Comparison of ENCODE assay signal across 13 mouse cellular contexts in the genomic region with DNA sequence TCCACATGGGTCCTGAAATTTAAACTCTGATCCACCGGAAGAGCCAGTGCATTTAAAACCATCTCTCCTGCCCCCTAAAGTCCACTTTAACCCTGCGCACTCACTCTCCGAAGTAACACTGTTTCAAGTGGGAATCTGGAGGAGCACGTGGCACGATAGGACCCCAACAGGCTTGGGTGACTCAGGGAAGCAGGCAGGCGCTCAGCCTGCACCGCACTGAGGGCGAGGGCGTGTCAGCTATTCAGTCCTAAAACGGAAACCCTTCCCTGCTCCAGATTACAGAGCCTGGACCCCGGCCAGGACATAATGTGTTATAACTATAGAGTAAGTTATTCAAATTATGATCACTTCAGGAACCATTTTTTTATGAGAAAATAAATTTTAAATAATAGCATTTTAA. TPM values are rescaled to one million over a fixed set of nuclear protein-coding genes. Genes with fewer than 3 reads are reported as not detected.
DNase-seq lines count a peak whose midpoint lies in the region; ATAC-seq and TF ChIP-seq lines count a peak whose summit lies in the region.
"Had no signal": no experiment of that assay in that cellular context is flagged by ENCODE, and none has a peak within 500 bp of the region (broad histone marks: within the 10 kb centered on the region; RNA-seq: fewer than 3 reads in every experiment).

No protein-coding gene starts in this region.

- no peak for TF ChIP-seq CTCF in lung, adult 2 months (IDR thresholded peaks at IDR 0.05; ENCODE audit: insufficient read depth, low read length)

- no peak overlapping the region for H3K4me3 ChIP-seq in lung, adult 2 months (replicated peaks; ENCODE audit: extremely low read depth, low read depth, low read length)
- H3K4me3 ChIP-seq: heart, embryonic 13.5 days; midbrain, embryonic 13.5 days had no signal

- WGBS in lung, adult 2 months = 33% methylated on average over 11 of the region's 11 CpGs

- no peak for TF ChIP-seq POLR2A in lung, adult 2 months (IDR thresholded peaks at IDR 0.05; ENCODE audit: borderline replicate concordance, extremely low read depth, low read depth, low read length)

- DNase-seq in lung, adult 18-20 months = peak; percentile 48 to 71
- no peak for DNase-seq in lung, adult 2 months
- peak; percentile 60 to 62 for DNase-seq in heart, adult 9 months (ENCODE audit: low spot score in 2 of 2)
- peak; percentile 60 for DNase-seq in kidney, postnatal 14 days
- DNase-seq in spleen, postnatal 4 days (ENCODE audit: low spot score in 2 of 2) = no peak
- DNase-seq in spleen, postnatal 10 days (ENCODE audit: low spot score in 2 of 2) = no peak
- DNase-seq in embryo, embryonic 11 days = no peak
- DNase-seq: cerebellum, adult 9-11 months; thymus, postnatal 36 days had no signal

- H3K4me1 ChIP-seq in lung, adult 2 months (ENCODE audit: control insufficient read depth, insufficient read depth, low read length) = peaks cover 14% of the 10 kb centered on the region

- ATAC-seq in megakaryocyte-erythroid progenitor cell, adult 5-6 weeks (replicated peaks; ENCODE audit: low FRiP score, low TSS enrichment, poor library complexity, severe bottlenecking) = peak; percentile 64
- ATAC-seq: activated CD4-positive, CD25-positive, alpha-beta regulatory T cell, adult 4 months; midbrain, embryonic 13.5 days had no signal

RNA-seq across cellular contexts. Expression of gene Dnajc11, which starts 29.4 kb away (rescaled TPM):
- polyA plus RNA-seq in lung, adult 2 months (2012; rRNA removed) = 30.8 and 45.8 TPM in 2 replicates
- total RNA-seq in megakaryocyte-erythroid progenitor cell, adult 5-6 weeks (2014; fragmentation: Nextera tagmentation) = 108 and 114 TPM in 2 replicates
- total RNA-seq in megakaryocyte-erythroid progenitor cell, adult 5-6 weeks (2017) = 85.8 and 110 TPM in 2 replicates

RNA-seq across cellular contexts. Expression of gene Camta1, which starts 42.4 kb away (rescaled TPM):
- polyA plus RNA-seq in lung, adult 2 months (2012; rRNA removed) = 8.4 and 10.4 TPM in 2 replicates
- total RNA-seq in megakaryocyte-erythroid progenitor cell, adult 5-6 weeks (2014; fragmentation: Nextera tagmentation) = 68.4 and 92.8 TPM in 2 replicates
- 23.0 and 52.1 TPM in 2 replicates for total RNA-seq in megakaryocyte-erythroid progenitor cell, adult 5-6 weeks (2017)

Comparison
In these comparisons a context has a peak if more than half of its experiments do, and no peak if none do; other contexts are left out.
1. DNase-seq: peak in lung, adult 18-20 months (2 of 2), heart, adult 9 months (2 of 2) and kidney, postnatal 14 days (single experiment); none in lung, adult 2 months (single experiment), spleen, postnatal 4 days (0 of 2), spleen, postnatal 10 days (0 of 2) and embryo, embryonic 11 days (single experiment).